Mouse (Mus musculus) stomach, embryonic 16.5 days (tissue): Measurements from ENCODE around the gene Coa3. TPM values are rescaled to one million over a fixed set of nuclear protein-coding genes. Genes with fewer than 3 reads are reported as not detected.
A peak's percentile ranks its signal among the peaks of the same experiment; 100 is the strongest.

Experiments
- ATAC-seq: fragments of 200-750 bp; cut with Nextera tagmentation; 2 replicates; pipeline ENCODE4 v1.8.0; 2017; ENCODE audit warnings: moderate number of reproducible peaks, moderate TSS enrichment; ENCODE audit not compliant: insufficient read depth, low FRiP score
- H3K27ac ChIP-seq: fragments of 300-500 bp; sonication (generic); 2 replicates; pipeline ENCODE4 v1.5.1; 2014; ENCODE audit warnings: low read length
- H3K27me3 ChIP-seq: fragments of 300-500 bp; sonication (generic); 2 replicates; pipeline ENCODE4 v1.6.1; 2014; ENCODE audit warnings: low read length, control low read depth, mixed read lengths; ENCODE audit not compliant: control insufficient read depth, insufficient read depth
- H3K36me3 ChIP-seq: fragments of 300-500 bp; sonication (generic); 2 replicates; pipeline ENCODE4 v1.6.1; 2014; ENCODE audit warnings: low read length; ENCODE audit not compliant: control insufficient read depth, insufficient read depth
- H3K4me1 ChIP-seq: fragments of 300-500 bp; sonication (generic); 2 replicates; pipeline ENCODE4 v1.6.1; 2014; ENCODE audit warnings: low read length, control low read depth, mixed read lengths; ENCODE audit not compliant: control insufficient read depth, insufficient read depth
- H3K4me2 ChIP-seq: fragments of 300-500 bp; sonication (generic); 2 replicates; pipeline ENCODE4 v1.6.1; 2014; ENCODE audit warnings: low read depth, low read length, mixed read lengths
- H3K4me3 ChIP-seq: fragments of 300-500 bp; sonication (generic); replicated peaks from 2 replicates; pipeline ENCODE4 v1.5.1; 2014; ENCODE audit warnings: mild to moderate bottlenecking, low read length
- H3K9ac ChIP-seq: fragments of 300-500 bp; sonication (generic); 2 replicates; pipeline ENCODE4 v1.6.1; 2014; ENCODE audit warnings: low read length
- H3K9me3 ChIP-seq: fragments of 300-500 bp; sonication (generic); replicated peaks from 2 replicates; pipeline ENCODE4 v1.6.1; 2016; ENCODE audit warnings: low read length, control low read depth; ENCODE audit not compliant: control insufficient read depth
- WGBS: fragments of 180-500 bp; shearing (Covaris S2); extraction: QIAGEN DNeasy Blood & Tissue Kit; methylation state at CpG from one replicate; pipeline ENCODE4 v1.1.7; 2014; 5-methylcytosine and 5-hydroxymethylcytosine counted together
- polyA plus RNA-seq: library from polyadenylated mRNA; unstranded; fragments of >200 nt; fragmentation: Nextera tagmentation; extraction: Ambion mirVana; gene quantifications from 2 replicates; pipeline ENCODE4 v1.2.1, GENCODE M21; 2015

The Coa3 gene
- polyA plus RNA-seq, 1 experiment from 2014 or later = 197 TPM

- H3K4me3 ChIP-seq = peak overlapping the region; percentile 91
- no peaks in the 10 kb centered on the region for H3K27me3 ChIP-seq
- H3K9me3 ChIP-seq = no peaks in the 10 kb centered on the region
- peak overlapping the region; percentile 92 for H3K9ac ChIP-seq
- peak overlapping the region; percentile 82 for H3K27ac ChIP-seq
- H3K4me2 ChIP-seq = peak overlapping the region; percentile 69
- H3K36me3 ChIP-seq = no peaks in the 10 kb centered on the region
- ATAC-seq = no peak
- 76% methylated on average over 8 of the region's 8 CpGs for WGBS
- H3K4me1 ChIP-seq = peaks cover 8% of the 10 kb centered on the region
Measured at GRCm38 (mm10) chr11:101315082-101315650, 36.3 kb upstream of the Coa3 start.

- H3K9me3 ChIP-seq = no peaks in the 10 kb centered on the region
- no peak for ATAC-seq
- no peak overlapping the region for H3K27ac ChIP-seq
- no peak overlapping the region for H3K4me2 ChIP-seq
- no peaks in the 10 kb centered on the region for H3K27me3 ChIP-seq
- no peak overlapping the region for H3K9ac ChIP-seq
- H3K4me3 ChIP-seq = no peak overlapping the region
- no peaks in the 10 kb centered on the region for H3K36me3 ChIP-seq
- H3K4me1 ChIP-seq = peaks cover 8% of the 10 kb centered on the region
- 95% methylated on average over 1 of the region's 1 CpGs for WGBS
Measured at GRCm38 (mm10) chr11:101314567-101314966, 35.7 kb upstream of the Coa3 start.

- no peaks in the 10 kb centered on the region for H3K36me3 ChIP-seq
- H3K9me3 ChIP-seq = no peaks in the 10 kb centered on the region
- H3K9ac ChIP-seq = no peak overlapping the region
- no peak overlapping the region for H3K4me2 ChIP-seq
- no peak overlapping the region for H3K4me3 ChIP-seq
- H3K4me1 ChIP-seq = peaks cover 4% of the 10 kb centered on the region; the same call in 1 of the 2 replicates
- WGBS = 51% methylated on average over 3 of the region's 3 CpGs
- no peaks in the 10 kb centered on the region for H3K27me3 ChIP-seq
- no peak overlapping the region for H3K27ac ChIP-seq
- ATAC-seq = no peak
Measured at GRCm38 (mm10) chr11:101312150-101312549, 33.2 kb upstream of the Coa3 start.

GRCm38 (mm10) chr11:101311083-101311482 lies 32.2 kb upstream of the Coa3 start:
- Histone ChIP-seq H3K4me3 (no peak overlapping the region), H3K27me3 (no peaks in the 10 kb centered on the region), H3K9ac (no peak overlapping the region), H3K27ac (no peak overlapping the region), H3K4me2 (no peak overlapping the region), H3K36me3 (no peaks in the 10 kb centered on the region), H3K9me3 (no peaks in the 10 kb centered on the region), H3K4me1 (no peaks in the 10 kb centered on the region)
- ATAC-seq = no peak
- WGBS = 83% methylated on average over 3 of the region's 3 CpGs

DNA sequence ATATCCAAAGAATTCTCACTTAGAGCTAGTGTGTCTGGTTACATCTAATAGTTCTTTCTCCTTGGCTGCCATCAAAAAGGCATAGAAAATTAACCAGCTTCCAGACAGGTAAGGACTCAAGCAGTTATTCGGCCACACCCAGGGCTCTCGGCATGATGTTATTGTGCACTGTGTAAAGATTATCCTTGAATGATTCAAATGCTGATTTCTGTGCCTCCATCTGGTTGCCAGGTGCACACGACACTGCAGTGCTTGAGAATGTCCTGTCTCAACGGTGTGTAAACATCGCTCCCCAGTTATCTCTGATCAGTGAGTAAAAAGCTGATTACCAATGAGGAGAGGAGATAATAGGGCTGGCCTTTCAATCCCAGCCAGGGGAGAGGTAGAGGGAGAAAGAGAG lies 28.8 kb upstream of the Coa3 start:
- H3K27ac ChIP-seq = no peak overlapping the region
- 0 out of 2 replicates have a peak, but pooled peaks have one; percentile 17 for ATAC-seq
- 24% methylated on average over 5 of the region's 5 CpGs for WGBS

DNA sequence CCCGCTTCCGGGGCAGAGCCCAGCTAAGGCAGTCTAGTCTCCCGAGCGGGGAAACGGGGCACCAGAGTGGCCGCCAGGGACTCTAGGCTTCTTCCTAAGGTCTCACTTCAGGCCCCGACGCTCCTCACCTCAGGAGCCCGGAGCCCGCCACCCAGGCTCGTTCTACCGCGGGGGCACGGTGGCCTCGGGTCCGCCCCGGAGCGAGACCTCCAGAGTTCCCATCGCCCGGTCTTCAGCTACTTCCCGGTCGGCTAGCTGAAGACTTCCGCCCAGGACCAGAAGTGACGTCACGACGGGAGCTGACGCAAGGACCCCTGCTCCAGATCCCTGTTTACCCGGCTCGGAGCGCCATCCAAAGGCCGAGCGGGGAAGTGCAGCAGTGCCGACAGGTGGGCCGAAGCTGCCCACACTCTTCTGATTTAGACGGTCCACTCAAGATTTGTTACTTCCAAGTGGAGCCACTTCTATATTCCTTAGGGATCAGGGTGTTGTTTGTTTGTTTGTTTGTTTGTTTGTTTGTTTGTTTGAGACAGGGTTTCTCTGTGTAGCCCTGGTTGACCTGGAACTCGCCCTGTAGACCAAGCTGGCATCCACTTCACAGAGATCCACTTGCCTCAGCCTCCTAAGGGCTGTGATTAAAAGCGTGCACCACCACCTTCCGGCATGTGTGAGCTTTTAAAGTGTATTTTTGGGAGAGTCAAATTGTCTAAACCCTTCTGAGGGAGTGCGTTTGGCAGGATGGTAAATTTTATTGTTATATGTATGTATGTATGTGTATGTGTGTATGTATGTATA lies 23.3 kb upstream of the Coa3 start, which contains the start of gene Becn1:
Gene Becn1 (minus strand): TSS at position 283 of the 795 bp plus-strand sequence.
- Histone ChIP-seq H3K4me3 (peak within 1 kb of the TSS; percentile 93), H3K4me1 (peaks cover 9% of the 10 kb centered on the region; the same call in 1 of the 2 replicates), H3K4me2 (peak within 1 kb of the TSS; percentile 98), H3K27ac (peak within 1 kb of the TSS; percentile 61), H3K36me3 (no peaks in the 10 kb centered on the region), H3K9me3 (no peaks in the 10 kb centered on the region), H3K27me3 (no peaks in the 10 kb centered on the region), H3K9ac (peak within 1 kb of the TSS; percentile 91)
- WGBS = 6% methylated on average over 39 of the region's 39 CpGs
- ATAC-seq = peak; percentile 94

More for the DNA sequence above, 28.8 kb upstream of the Coa3 start:
- Histone ChIP-seq H3K4me1 (no peaks in the 10 kb centered on the region), H3K27me3 (no peaks in the 10 kb centered on the region), H3K36me3 (no peaks in the 10 kb centered on the region), H3K4me2 (no peak overlapping the region), H3K9ac (0 out of 2 replicates have a peak overlapping the region, but pooled peaks have one; percentile 14), H3K4me3 (no peak overlapping the region), H3K9me3 (no peaks in the 10 kb centered on the region)

DNA sequence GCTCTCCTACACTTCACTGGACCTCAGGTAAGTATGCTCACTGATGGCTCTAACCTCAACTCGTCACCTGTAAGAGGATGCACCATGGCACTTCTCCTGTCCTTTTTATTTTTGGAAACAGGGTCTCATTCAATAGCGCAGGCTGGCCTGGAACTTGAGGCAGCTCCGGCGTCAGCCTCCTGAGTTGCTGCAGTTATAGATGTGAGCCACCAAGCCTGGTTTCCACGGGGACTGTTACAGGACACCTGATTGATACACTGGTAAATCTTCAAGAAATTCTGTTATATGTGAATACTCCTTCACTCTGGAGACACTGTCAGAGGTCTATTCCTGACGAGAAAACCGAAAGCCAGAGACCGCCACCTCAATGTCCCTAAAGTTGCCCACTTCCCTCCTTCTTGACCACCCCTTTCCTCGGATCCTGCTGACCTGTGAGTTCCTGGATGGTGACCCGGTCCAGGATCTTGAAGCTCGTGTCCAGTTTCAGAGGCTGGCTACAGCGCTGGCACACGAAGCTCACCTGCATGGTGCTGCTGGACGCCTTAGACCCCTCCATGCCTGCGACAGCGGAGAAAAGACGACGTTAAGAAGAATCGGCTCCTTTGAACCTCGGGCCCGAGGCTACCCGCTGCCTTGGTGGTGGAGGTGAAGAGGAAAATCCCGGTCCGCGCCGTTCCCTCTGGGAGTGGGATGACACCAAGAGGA lies 22.5 kb upstream of the Coa3 start:
- H3K36me3 ChIP-seq = no peaks in the 10 kb centered on the region
- peak overlapping the region; percentile 91 for H3K9ac ChIP-seq
- H3K4me1 ChIP-seq = peaks cover 9% of the 10 kb centered on the region; the same call in 1 of the 2 replicates
- 0 out of 2 replicates have a peak, but pooled peaks have one; percentile 15 for ATAC-seq
- H3K27me3 ChIP-seq = no peaks in the 10 kb centered on the region
- no peaks in the 10 kb centered on the region for H3K9me3 ChIP-seq
- peak overlapping the region; percentile 61 for H3K27ac ChIP-seq
- H3K4me3 ChIP-seq = peak overlapping the region; percentile 93
- peak overlapping the region; percentile 98 for H3K4me2 ChIP-seq
- WGBS = 12% methylated on average over 26 of the region's 26 CpGs

DNA sequence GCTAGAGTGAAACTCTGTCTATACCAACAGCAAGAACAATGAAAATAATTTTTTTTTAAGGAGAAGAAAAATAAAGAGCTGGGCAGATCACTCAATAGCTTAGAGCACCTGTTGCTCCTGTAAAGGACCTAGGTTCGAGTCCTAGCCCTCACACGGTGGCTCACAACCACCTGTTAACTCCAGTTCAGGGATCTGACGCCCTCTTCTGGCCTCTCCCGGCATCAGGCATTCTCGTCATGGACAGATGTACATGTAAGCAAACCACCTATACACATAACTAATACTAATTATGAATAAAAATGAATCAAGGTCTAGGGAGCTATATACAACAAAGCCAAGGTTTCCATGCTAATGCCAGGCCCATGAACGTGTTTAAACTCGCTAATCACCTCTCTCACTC lies 22.0 kb upstream of the Coa3 start:
- H3K4me1 ChIP-seq = peaks cover 9% of the 10 kb centered on the region; the same call in 1 of the 2 replicates
- peak overlapping the region; percentile 91; the same call in 1 of the 2 replicates for H3K9ac ChIP-seq
- 60% methylated on average over 7 of the region's 7 CpGs for WGBS
- no peaks in the 10 kb centered on the region for H3K9me3 ChIP-seq
- H3K27me3 ChIP-seq = no peaks in the 10 kb centered on the region
- H3K4me2 ChIP-seq = peak overlapping the region; percentile 98
- no peak overlapping the region for H3K27ac ChIP-seq
- no peaks in the 10 kb centered on the region for H3K36me3 ChIP-seq
- H3K4me3 ChIP-seq = peak overlapping the region; percentile 93
- ATAC-seq = no peak
